Mouse (Mus musculus): ENCODE measurements around the gene Olfr1199.

Gene Olfr1199

DNA sequence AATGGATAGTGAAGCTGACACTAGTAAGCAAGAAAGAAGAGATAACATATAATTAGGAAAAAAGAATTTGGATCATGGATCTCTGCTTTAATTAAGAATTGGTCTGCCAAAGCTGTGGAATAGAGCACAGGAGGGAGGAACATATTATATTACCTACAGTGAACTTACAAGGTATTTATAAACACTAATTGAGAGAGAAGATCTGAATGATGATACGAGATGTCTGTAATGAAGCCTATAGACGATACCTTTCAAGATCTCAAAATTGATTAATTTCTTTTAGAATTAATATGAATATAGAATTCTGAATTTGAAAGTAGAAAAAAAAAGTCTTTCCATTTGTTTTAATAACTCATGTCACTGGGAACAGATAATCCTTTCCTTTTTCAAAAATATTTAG, at the start of gene Olfr1199:
Gene Olfr1199, minus strand, starts transcription at position 101 of the 400 bp plus-strand sequence.
- DNase-seq (ENCODE audit: extremely low spot score) = no peak

DNA sequence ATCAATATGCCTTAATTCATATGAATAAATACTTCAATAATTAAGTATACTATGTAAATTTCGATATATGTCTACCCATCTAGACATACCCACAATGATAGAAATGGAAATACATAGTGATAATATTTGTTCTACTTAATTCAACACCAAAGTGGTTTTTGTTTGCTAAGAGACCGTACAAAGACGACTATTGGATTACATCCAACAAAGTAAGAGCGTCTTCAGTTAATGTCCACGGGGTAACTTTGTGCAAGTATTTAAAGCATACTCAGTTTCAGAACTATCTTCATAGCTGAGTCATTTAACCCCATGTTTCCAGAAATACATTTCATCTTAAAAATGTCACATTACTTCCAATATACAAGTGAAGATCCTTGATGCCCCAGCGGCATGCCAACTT, 32.5 kb upstream of the Olfr1199 start, which contains the start of gene Olfr1201:
Gene Olfr1201, plus strand, starts transcription at position 301 of the 400 bp plus-strand sequence.
- no peak for DNase-seq (ENCODE audit: extremely low spot score)

DNA sequence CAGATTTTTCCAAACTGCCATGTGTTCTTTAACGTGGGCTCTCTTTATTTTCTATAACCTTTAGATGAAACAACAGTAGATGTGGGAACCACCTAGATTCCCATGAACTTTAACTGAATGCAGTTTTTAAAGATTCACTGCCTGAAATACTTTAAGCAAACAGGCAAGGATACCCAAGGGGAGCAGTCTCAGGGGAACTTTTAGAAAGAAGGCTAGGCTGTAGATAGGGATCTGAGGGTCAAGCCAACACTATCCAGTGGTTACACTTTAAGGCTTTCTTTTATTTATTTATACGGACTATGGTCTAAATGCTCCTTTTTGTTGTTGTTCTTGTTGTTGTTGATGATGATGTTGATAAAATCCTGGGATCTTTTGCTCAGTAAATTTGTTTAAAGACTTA, 10.1 kb upstream of the Olfr1199 start, which contains the start of gene Olfr1200:
Gene Olfr1200, minus strand, starts transcription at position 101 of the 400 bp plus-strand sequence.
- DNase-seq (ENCODE audit: extremely low spot score) = no peak

DNA sequence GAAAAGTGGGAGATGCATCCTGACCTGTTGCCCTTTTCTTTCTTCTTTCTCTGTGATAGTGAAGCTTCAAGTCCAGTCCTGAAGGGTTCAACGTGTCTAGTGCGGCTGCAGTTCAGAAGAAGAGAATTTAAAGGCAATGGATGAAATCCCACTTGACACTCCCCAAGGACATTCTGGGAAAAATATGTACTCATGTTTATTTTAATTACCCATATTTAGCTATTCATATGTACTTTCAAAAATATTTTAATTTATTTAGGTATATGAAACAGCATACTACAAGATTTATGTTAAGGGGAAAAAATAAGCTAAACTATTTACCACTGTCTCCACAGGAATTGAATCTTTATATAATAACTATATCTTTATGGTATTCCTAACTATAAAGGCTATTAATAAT, 9.0 kb downstream of the Olfr1199 start, which contains the start of gene Olfr1198:
Gene Olfr1198, minus strand, starts transcription at position 101 of the 400 bp plus-strand sequence.
- DNase-seq (ENCODE audit: extremely low spot score) = no peak

DNA sequence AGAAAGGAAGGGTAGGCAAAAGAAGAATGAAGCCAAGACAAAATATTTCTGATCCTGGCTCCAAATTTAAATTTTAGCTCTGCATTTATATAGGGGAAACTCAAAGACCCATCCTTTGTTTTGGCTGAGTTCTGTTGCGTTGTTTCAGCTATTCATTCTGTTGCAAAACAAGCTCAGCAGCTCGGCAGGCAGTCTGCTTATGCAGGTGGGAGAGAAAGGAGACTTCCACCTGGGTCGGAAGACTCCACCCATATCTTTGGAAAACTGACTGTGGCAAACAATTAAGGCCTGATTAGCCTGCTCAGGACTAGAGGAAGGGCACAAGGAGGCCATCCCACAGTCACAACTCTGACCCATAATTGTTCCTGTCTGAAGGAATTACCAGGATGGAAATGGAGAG, 16.9 kb downstream of the Olfr1199 start:
- DNase-seq (ENCODE audit: extremely low spot score) = no peak

DNA sequence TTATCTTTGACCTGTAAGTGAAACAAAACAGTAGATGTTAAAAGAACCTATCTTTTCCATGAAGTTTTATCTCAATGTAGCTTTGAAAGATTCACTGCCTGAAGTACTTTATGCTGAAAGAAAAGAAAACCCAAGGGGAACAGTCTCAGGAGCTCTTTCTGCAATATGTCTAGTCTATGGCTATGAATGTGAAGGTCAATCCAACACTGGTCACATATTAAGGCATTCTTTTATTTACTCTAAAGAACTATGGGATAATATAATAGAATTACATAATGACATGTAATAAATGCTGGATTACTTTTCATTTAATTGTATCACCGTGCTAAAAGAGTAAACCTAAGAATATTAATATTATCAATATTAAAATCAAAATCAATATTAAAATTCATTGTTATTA, 28.0 kb downstream of the Olfr1199 start, which contains the start of gene Olfr1197:
Gene Olfr1197, minus strand, starts transcription at position 101 of the 400 bp plus-strand sequence.
- DNase-seq (ENCODE audit: extremely low spot score) = no peak

DNA sequence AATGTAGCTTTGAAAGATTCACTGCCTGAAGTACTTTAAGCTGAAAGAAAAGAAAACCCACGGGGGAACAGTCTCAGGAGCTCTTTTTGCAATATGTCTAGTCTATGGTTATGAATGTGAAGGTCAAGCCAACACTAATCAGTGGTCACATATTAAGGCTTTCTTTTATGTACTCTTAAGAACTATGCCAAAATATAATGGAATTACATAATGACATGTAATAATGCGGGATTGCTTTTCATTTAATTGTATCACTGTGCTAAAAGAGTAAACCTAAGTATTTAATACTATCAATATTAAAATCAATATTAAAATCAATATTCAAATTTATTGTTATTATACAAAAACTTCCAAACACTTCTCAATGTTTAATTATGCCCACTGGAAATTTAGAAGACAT, 55.8 kb downstream of the Olfr1199 start, which contains the start of gene Olfr1196:
Gene Olfr1196, minus strand, starts transcription at position 101 of the 400 bp plus-strand sequence.
- no peak for DNase-seq (ENCODE audit: extremely low spot score)
